Mouse (Mus musculus) limb, embryonic 11.5 days (tissue): ENCODE measurements around the gene Exoc6b. TPM values are rescaled to one million over a fixed set of nuclear protein-coding genes. Genes with fewer than 3 reads are reported as not detected.
A peak's percentile ranks its signal among the peaks of the same experiment; 100 is the strongest.

ENCODE experiments used
- ATAC-seq: fragments of 200-750 bp; cut with Nextera tagmentation; 2 replicates; pipeline ENCODE4 v1.8.0; 2017; ENCODE audit warnings: low read depth; ENCODE audit not compliant: insufficient number of reproducible peaks, low FRiP score, low TSS enrichment
- DNase-seq: peaks from one replicate; pipeline ENCODE4 v3.0.0-alpha.2; 2015; ENCODE audit warnings: low spot score
- H3K27ac ChIP-seq: fragments of 300-500 bp; sonication (generic); replicated peaks from 2 replicates; pipeline ENCODE4 v1.5.1; 2014; ENCODE audit warnings: low read depth, mild to moderate bottlenecking, low read length
- H3K27me3 ChIP-seq: fragments of 300-500 bp; sonication (generic); 2 replicates; pipeline ENCODE4 v1.6.1; 2014; ENCODE audit warnings: mild to moderate bottlenecking, low read length, mixed read lengths; ENCODE audit not compliant: control insufficient read depth, insufficient read depth
- H3K36me3 ChIP-seq: fragments of 300-500 bp; sonication (generic); 2 replicates; pipeline ENCODE4 v1.6.1; 2014; ENCODE audit warnings: mild to moderate bottlenecking, low read length, moderate library complexity, mixed read lengths; ENCODE audit not compliant: control insufficient read depth, insufficient read depth
- H3K4me1 ChIP-seq: fragments of 300-500 bp; sonication (generic); 2 replicates; pipeline ENCODE4 v1.6.1; 2014; ENCODE audit warnings: low read length, mixed read lengths; ENCODE audit not compliant: control insufficient read depth, insufficient read depth
- H3K4me2 ChIP-seq: fragments of 300-500 bp; sonication (generic); 2 replicates; pipeline ENCODE4 v1.6.1; 2014; ENCODE audit warnings: low read depth, mild to moderate bottlenecking, moderate library complexity; ENCODE audit not compliant: severe bottlenecking
- H3K4me3 ChIP-seq: fragments of 300-500 bp; sonication (generic); 2 replicates; pipeline ENCODE4 v1.5.1; 2014; ENCODE audit warnings: low read depth, low read length
- H3K9ac ChIP-seq: fragments of 300-500 bp; sonication (generic); 2 replicates; pipeline ENCODE4 v1.6.1; 2014; ENCODE audit warnings: mild to moderate bottlenecking, low read length
- H3K9me3 ChIP-seq: fragments of 300-500 bp; sonication (generic); 2 replicates; pipeline ENCODE4 v1.6.1; 2016; ENCODE audit warnings: low read length; ENCODE audit not compliant: control insufficient read depth
- WGBS: fragments of 180-500 bp; shearing (Covaris S2); extraction: QIAGEN DNeasy Blood & Tissue Kit; methylation state at CpG from one replicate; pipeline ENCODE4 v1.1.7; 2014; 5-methylcytosine and 5-hydroxymethylcytosine counted together
- polyA plus RNA-seq: library from polyadenylated mRNA; unstranded; fragments of >200 nt; fragmentation: Nextera tagmentation; extraction: Ambion mirVana; gene quantifications from 2 replicates; pipeline ENCODE4 v1.2.1, GENCODE M21; 2014

The Exoc6b gene
- polyA plus RNA-seq, 1 experiment from 2014 or later, result 30.5 TPM

GRCm38 (mm10) chr6:85024403-85024802 is 44.9 kb downstream of the Exoc6b start:
- no peak overlapping the region for H3K4me2 ChIP-seq
- H3K27ac ChIP-seq, result 0 out of 2 replicates have a peak overlapping the region, but pooled peaks have one; percentile 21
- DNase-seq, result peak; percentile 49
- H3K36me3 ChIP-seq, result no peaks in the 10 kb centered on the region
- no peak overlapping the region for H3K9ac ChIP-seq
- H3K27me3 ChIP-seq, result no peaks in the 10 kb centered on the region
- no peaks in the 10 kb centered on the region for H3K9me3 ChIP-seq
- H3K4me3 ChIP-seq, result no peak overlapping the region
- H3K4me1 ChIP-seq, result peaks cover 7% of the 10 kb centered on the region
- peak; percentile 35; the same call in 1 of the 2 replicates for ATAC-seq

- no peaks in the 10 kb centered on the region for H3K9me3 ChIP-seq
- no peaks in the 10 kb centered on the region for H3K27me3 ChIP-seq
- H3K27ac ChIP-seq, result no peak overlapping the region
- H3K4me3 ChIP-seq, result no peak overlapping the region
- DNase-seq, result no peak
- no peak for ATAC-seq
- WGBS, result 29% methylated on average over 2 of the region's 2 CpGs
- no peaks in the 10 kb centered on the region for H3K36me3 ChIP-seq
- H3K4me2 ChIP-seq, result no peak overlapping the region
- no peaks in the 10 kb centered on the region for H3K4me1 ChIP-seq
- no peak overlapping the region for H3K9ac ChIP-seq
Observed at GRCm38 (mm10) chr6:85017011-85017410, 52.3 kb downstream of the Exoc6b start.

GRCm38 (mm10) chr6:85013906-85014305 is 55.4 kb downstream of the Exoc6b start:
- 92% methylated on average over 2 of the region's 2 CpGs for WGBS
- H3K36me3 ChIP-seq, result no peaks in the 10 kb centered on the region
- no peak for ATAC-seq
- H3K27me3 ChIP-seq, result no peaks in the 10 kb centered on the region
- H3K4me2 ChIP-seq, result no peak overlapping the region
- no peaks in the 10 kb centered on the region for H3K9me3 ChIP-seq
- no peak for DNase-seq
- H3K4me3 ChIP-seq, result no peak overlapping the region
- H3K9ac ChIP-seq, result no peak overlapping the region
- no peak overlapping the region for H3K27ac ChIP-seq
- no peaks in the 10 kb centered on the region for H3K4me1 ChIP-seq

DNA sequence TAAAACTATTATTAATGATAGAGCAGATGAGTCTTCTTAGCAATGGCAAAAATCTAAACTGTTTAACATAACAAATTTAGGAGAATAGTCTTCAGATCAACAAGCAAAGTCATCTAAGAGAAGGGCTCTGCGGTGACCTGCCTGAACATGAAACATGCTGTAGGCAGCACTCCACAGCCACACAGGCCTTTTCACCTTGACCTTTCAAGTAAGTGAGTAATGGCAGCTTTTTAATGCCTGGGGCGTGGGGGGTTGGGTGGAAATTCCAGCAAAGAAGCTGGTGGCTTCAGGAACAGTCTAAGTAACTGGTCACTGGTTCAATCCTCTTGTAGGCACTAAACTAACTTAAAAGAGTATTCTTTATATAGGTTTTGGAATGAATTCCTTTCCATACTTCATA is 58.9 kb downstream of the Exoc6b start:
- ATAC-seq, result no peak

GRCm38 (mm10) chr6:84995418-84995817 is 73.9 kb downstream of the Exoc6b start:
- 0 out of 2 replicates have a peak, but pooled peaks cover 2% of the 10 kb centered on the region for H3K36me3 ChIP-seq
- no peak overlapping the region for H3K27ac ChIP-seq
- no peak overlapping the region for H3K4me3 ChIP-seq
- H3K4me1 ChIP-seq, result no peaks in the 10 kb centered on the region
- DNase-seq, result no peak
- no peaks in the 10 kb centered on the region for H3K27me3 ChIP-seq
- H3K4me2 ChIP-seq, result no peak overlapping the region
- no peaks in the 10 kb centered on the region; the same call in 1 of the 2 replicates for H3K9me3 ChIP-seq
- no peak overlapping the region for H3K9ac ChIP-seq
- no peak for ATAC-seq

More for the DNA sequence above, 58.9 kb downstream of the Exoc6b start:
- no peak overlapping the region for H3K4me2 ChIP-seq
- no peaks in the 10 kb centered on the region for H3K27me3 ChIP-seq
- DNase-seq, result peak; percentile 38
- H3K4me3 ChIP-seq, result no peak overlapping the region
- H3K9me3 ChIP-seq, result no peaks in the 10 kb centered on the region
- H3K36me3 ChIP-seq, result no peaks in the 10 kb centered on the region
- H3K27ac ChIP-seq, result no peak overlapping the region
- no peak overlapping the region for H3K9ac ChIP-seq
- no peaks in the 10 kb centered on the region for H3K4me1 ChIP-seq
- WGBS, result 76% methylated on average over 2 of the region's 2 CpGs

GRCm38 (mm10) chr6:84976563-84976971 is 92.7 kb downstream of the Exoc6b start:
- no peak overlapping the region for H3K9ac ChIP-seq
- H3K4me1 ChIP-seq, result 0 out of 2 replicates have a peak, but pooled peaks cover 6% of the 10 kb centered on the region
- 8% methylated on average over 3 of the region's 3 CpGs for WGBS
- no peaks in the 10 kb centered on the region for H3K9me3 ChIP-seq
- H3K4me2 ChIP-seq, result no peak overlapping the region
- no peak overlapping the region for H3K4me3 ChIP-seq
- H3K27ac ChIP-seq, result no peak overlapping the region
- H3K27me3 ChIP-seq, result no peaks in the 10 kb centered on the region
- no peaks in the 10 kb centered on the region for H3K36me3 ChIP-seq
- DNase-seq (peak; percentile 47), ATAC-seq (no peak)

GRCm38 (mm10) chr6:84968531-84968930 is 100.8 kb downstream of the Exoc6b start:
- H3K9ac ChIP-seq, result no peak overlapping the region
- no peaks in the 10 kb centered on the region for H3K36me3 ChIP-seq
- H3K4me2 ChIP-seq, result no peak overlapping the region
- H3K4me3 ChIP-seq, result no peak overlapping the region
- no peaks in the 10 kb centered on the region for H3K9me3 ChIP-seq
- ATAC-seq (no peak), DNase-seq (no peak)
- WGBS, result 76% methylated on average over 1 of the region's 1 CpGs
- H3K27ac ChIP-seq, result no peak overlapping the region
- H3K27me3 ChIP-seq, result no peaks in the 10 kb centered on the region
- no peaks in the 10 kb centered on the region for H3K4me1 ChIP-seq

- Histone ChIP-seq H3K36me3 (no peaks in the 10 kb centered on the region), H3K27ac (no peak overlapping the region), H3K27me3 (no peaks in the 10 kb centered on the region), H3K4me1 (no peaks in the 10 kb centered on the region), H3K4me2 (no peak overlapping the region), H3K9ac (no peak overlapping the region), H3K4me3 (no peak overlapping the region), H3K9me3 (no peaks in the 10 kb centered on the region)
- 68% methylated on average over 5 of the region's 5 CpGs for WGBS
- no peak for DNase-seq
- ATAC-seq, result no peak
Observed at GRCm38 (mm10) chr6:84964729-84965415, 104.4 kb downstream of the Exoc6b start.

- no peak for ATAC-seq
- Histone ChIP-seq H3K27ac (no peak overlapping the region), H3K36me3 (no peaks in the 10 kb centered on the region), H3K4me2 (no peak overlapping the region), H3K4me3 (no peak overlapping the region), H3K4me1 (no peaks in the 10 kb centered on the region), H3K27me3 (no peaks in the 10 kb centered on the region), H3K9ac (no peak overlapping the region), H3K9me3 (no peaks in the 10 kb centered on the region)
- no peak for DNase-seq
- WGBS, result 91% methylated on average over 1 of the region's 1 CpGs
Observed at GRCm38 (mm10) chr6:84963044-84963443, 106.3 kb downstream of the Exoc6b start.
